ENCODE assay signal across 22 mouse cellular contexts in genomic region chr11:79288278-79288843, GRCm38 (mm10). TPM values are rescaled to one million over a fixed set of nuclear protein-coding genes. Genes with fewer than 3 reads are reported as not detected.
DNase-seq lines count a peak whose midpoint lies in the region; ATAC-seq and TF ChIP-seq lines count a peak whose summit lies in the region.
"Had no signal": no experiment of that assay in that cellular context is flagged by ENCODE, and none has a peak within 500 bp of the region (broad histone marks: within the 10 kb centered on the region; RNA-seq: fewer than 3 reads in every experiment).

No protein-coding gene starts in this region.

- no peak for TF ChIP-seq POLR2A in heart, adult 2 months (IDR thresholded peaks at IDR 0.05; ENCODE audit: insufficient read depth, low read depth, low read length)

- H3K4me1 ChIP-seq in heart, embryonic 10.5 days = peaks cover 34% of the 10 kb centered on the region
- peaks cover 7% of the 10 kb centered on the region for H3K4me1 ChIP-seq in heart, adult 2 months (ENCODE audit: control insufficient read depth, insufficient read depth, low read length)
- peaks cover 39% of the 10 kb centered on the region for H3K4me1 ChIP-seq in kidney, postnatal 0 days (replicated peaks; ENCODE audit: insufficient read depth, low read length)
- peaks cover 3% of the 10 kb centered on the region; the same call in 1 of the 2 replicates for H3K4me1 ChIP-seq in stomach, embryonic 14.5 days (ENCODE audit: control insufficient read depth, insufficient read depth, low read length)
- no peaks in the 10 kb centered on the region for H3K4me1 ChIP-seq in stomach, postnatal 0 days (replicated peaks; ENCODE audit: control insufficient read depth, insufficient read depth)
- no peaks in the 10 kb centered on the region for H3K4me1 ChIP-seq in forebrain, embryonic 15.5 days
- H3K4me1 ChIP-seq in hindbrain, postnatal 0 days (ENCODE audit: insufficient read depth, low read length) = no peaks in the 10 kb centered on the region

- H3K4me2 ChIP-seq in kidney, postnatal 0 days (ENCODE audit: low read length) = no peak overlapping the region
- no peak overlapping the region for H3K4me2 ChIP-seq in stomach, embryonic 14.5 days (replicated peaks; ENCODE audit: low read depth, low read length)
- no peak overlapping the region for H3K4me2 ChIP-seq in stomach, postnatal 0 days (replicated peaks; ENCODE audit: low read depth)
- H3K4me2 ChIP-seq in forebrain, embryonic 15.5 days (replicated peaks) = no peak overlapping the region
- no peak overlapping the region for H3K4me2 ChIP-seq in hindbrain, postnatal 0 days (ENCODE audit: low read depth, low read length)

- WGBS in heart, embryonic 10.5 days = 77% methylated on average over 7 of the region's 7 CpGs
- 87% methylated on average over 7 of the region's 7 CpGs for WGBS in heart, adult 2 months
- 23% methylated on average over 7 of the region's 7 CpGs for WGBS in kidney, postnatal 0 days
- 52% methylated on average over 7 of the region's 7 CpGs for WGBS in stomach, embryonic 14.5 days
- 55% methylated on average over 7 of the region's 7 CpGs for WGBS in stomach, postnatal 0 days
- 84% methylated on average over 7 of the region's 7 CpGs for WGBS in forebrain, embryonic 15.5 days
- 78% methylated on average over 7 of the region's 7 CpGs for WGBS in hindbrain, postnatal 0 days

- ATAC-seq in kidney, postnatal 0 days (replicated peaks; ENCODE audit: low FRiP score, low read depth) = peak; percentile 47
- no peak for ATAC-seq in stomach, embryonic 14.5 days (ENCODE audit: insufficient number of reproducible peaks, insufficient read depth, low FRiP score, low read depth)
- no peak for ATAC-seq in stomach, postnatal 0 days (ENCODE audit: low FRiP score, low TSS enrichment)
- ATAC-seq in forebrain, embryonic 15.5 days (replicated peaks) = no peak
- ATAC-seq in hindbrain, postnatal 0 days = no peak

- no peak for TF ChIP-seq EP300 in heart, adult 2 months (IDR thresholded peaks at IDR 0.05; ENCODE audit: insufficient read depth, low read depth, low read length)
- TF ChIP-seq EP300 in stomach, postnatal 0 days (optimal IDR thresholded peaks at IDR 0.05) = no peak

- peaks cover 2% of the 10 kb centered on the region; the same call in 1 of the 2 replicates for H3K9me3 ChIP-seq in heart, embryonic 10.5 days
- no peaks in the 10 kb centered on the region for H3K9me3 ChIP-seq in kidney, postnatal 0 days (replicated peaks; ENCODE audit: low read length)
- no peaks in the 10 kb centered on the region for H3K9me3 ChIP-seq in stomach, embryonic 14.5 days (ENCODE audit: control insufficient read depth, low read depth, low read length)
- no peaks in the 10 kb centered on the region for H3K9me3 ChIP-seq in stomach, postnatal 0 days (ENCODE audit: control insufficient read depth, low read length)
- no peaks in the 10 kb centered on the region for H3K9me3 ChIP-seq in forebrain, embryonic 15.5 days
- H3K9me3 ChIP-seq in hindbrain, postnatal 0 days (ENCODE audit: low read length) = no peaks in the 10 kb centered on the region

- H3K4me3 ChIP-seq in heart, embryonic 10.5 days = no peak overlapping the region
- H3K4me3 ChIP-seq in heart, adult 2 months = no peak overlapping the region
- no peak overlapping the region for H3K4me3 ChIP-seq in kidney, postnatal 0 days (replicated peaks; ENCODE audit: low read depth, low read length)
- H3K4me3 ChIP-seq in stomach, embryonic 14.5 days (ENCODE audit: low read depth, low read length) = no peak overlapping the region
- H3K4me3 ChIP-seq in stomach, postnatal 0 days (ENCODE audit: low read depth, low read length) = no peak overlapping the region
- no peak overlapping the region for H3K4me3 ChIP-seq in forebrain, embryonic 15.5 days
- H3K4me3 ChIP-seq in hindbrain, postnatal 0 days (ENCODE audit: low read length) = no peak overlapping the region
- H3K4me3 ChIP-seq: embryonic facial prominence, embryonic 10.5 days had no signal

- intact Hi-C loops in heart, adult 2 months (cut with DNase I) = loop anchor here (2.0 kb wide), 1 partner anchor 34 kb away; the partner anchor contains the start of gene Wsb1

- H3K9ac ChIP-seq in heart, adult 2 months (ENCODE audit: low read depth, low read length) = no peak overlapping the region
- no peak overlapping the region for H3K9ac ChIP-seq in kidney, postnatal 0 days (ENCODE audit: low read depth, low read length)
- no peak overlapping the region for H3K9ac ChIP-seq in stomach, embryonic 14.5 days (replicated peaks; ENCODE audit: low read depth, low read length)
- H3K9ac ChIP-seq in stomach, postnatal 0 days (ENCODE audit: low read length) = no peak overlapping the region
- no peak overlapping the region for H3K9ac ChIP-seq in forebrain, embryonic 15.5 days (replicated peaks)
- no peak overlapping the region for H3K9ac ChIP-seq in hindbrain, postnatal 0 days (replicated peaks; ENCODE audit: low read length)
- H3K9ac ChIP-seq: liver, embryonic 14.5 days had no signal

- no peaks in the 10 kb centered on the region for H3K36me3 ChIP-seq in heart, embryonic 10.5 days
- no peaks in the 10 kb centered on the region for H3K36me3 ChIP-seq in heart, adult 2 months (ENCODE audit: control insufficient read depth, insufficient read depth, low read length)
- no peaks in the 10 kb centered on the region for H3K36me3 ChIP-seq in kidney, postnatal 0 days (ENCODE audit: insufficient read depth, low read length)
- no peaks in the 10 kb centered on the region for H3K36me3 ChIP-seq in stomach, embryonic 14.5 days (ENCODE audit: control insufficient read depth, insufficient read depth, low read length)
- no peaks in the 10 kb centered on the region for H3K36me3 ChIP-seq in stomach, postnatal 0 days (ENCODE audit: control insufficient read depth, insufficient read depth, low read length)
- H3K36me3 ChIP-seq in forebrain, embryonic 15.5 days = no peaks in the 10 kb centered on the region
- no peaks in the 10 kb centered on the region for H3K36me3 ChIP-seq in hindbrain, postnatal 0 days (ENCODE audit: insufficient read depth, low read length)
- H3K36me3 ChIP-seq: embryonic facial prominence, embryonic 10.5 days had no signal

- H3K27ac ChIP-seq in heart, embryonic 10.5 days = peak overlapping the region; percentile 42
- H3K27ac ChIP-seq in heart, adult 2 months = no peak overlapping the region; the same call in 1 of the 2 replicates
- peak overlapping the region; percentile 65 for H3K27ac ChIP-seq in kidney, postnatal 0 days
- H3K27ac ChIP-seq in stomach, embryonic 14.5 days (ENCODE audit: low read length) = peak overlapping the region; percentile 39; the same call in 1 of the 2 replicates
- H3K27ac ChIP-seq in stomach, postnatal 0 days (replicated peaks) = no peak overlapping the region
- H3K27ac ChIP-seq in forebrain, embryonic 15.5 days (replicated peaks) = no peak overlapping the region
- H3K27ac ChIP-seq in hindbrain, postnatal 0 days = no peak overlapping the region
- H3K27ac ChIP-seq: embryonic facial prominence, embryonic 10.5 days; liver, embryonic 14.5 days had no signal

- TF ChIP-seq CTCF in heart, adult 2 months (IDR thresholded peaks at IDR 0.05) = no peak
- TF ChIP-seq CTCF in kidney, postnatal 0 days (IDR thresholded peaks at IDR 0.05; ENCODE audit: low read depth) = no peak
- TF ChIP-seq CTCF in stomach, postnatal 0 days (IDR thresholded peaks at IDR 0.05; ENCODE audit: low read depth) = no peak
- no peak for TF ChIP-seq CTCF in hindbrain, postnatal 0 days (IDR thresholded peaks at IDR 0.05; ENCODE audit: low read depth)

- DNase-seq in heart, embryonic 10.5 days (ENCODE audit: low spot score) = no peak
- no peak for DNase-seq in heart, adult 2 months
- DNase-seq in kidney, postnatal 0 days (ENCODE audit: low spot score) = peak; percentile 93
- DNase-seq in kidney, postnatal 25 days = no peak
- DNase-seq in stomach, postnatal 0 days (ENCODE audit: low spot score) = no peak
- DNase-seq in hindbrain, postnatal 0 days (ENCODE audit: low spot score) = no peak
- DNase-seq: cerebellum, adult 11-12 months; cerebellum, postnatal 36 days; right cerebral cortex, adult 18-20 months; thymus, postnatal 36 days had no signal

- H3K79me2 ChIP-seq in heart, adult 2 months (replicated peaks; ENCODE audit: control insufficient read depth, insufficient read depth, low read length) = no peaks in the 10 kb centered on the region

- no peaks in the 10 kb centered on the region for H3K27me3 ChIP-seq in heart, embryonic 10.5 days (ENCODE audit: insufficient read depth, poor library complexity, severe bottlenecking)
- H3K27me3 ChIP-seq in heart, adult 2 months (ENCODE audit: control insufficient read depth, insufficient read depth, low read length) = no peaks in the 10 kb centered on the region
- no peaks in the 10 kb centered on the region for H3K27me3 ChIP-seq in kidney, postnatal 0 days (ENCODE audit: insufficient read depth, low read length)
- H3K27me3 ChIP-seq in stomach, embryonic 14.5 days (ENCODE audit: control insufficient read depth, insufficient read depth, low read length) = no peaks in the 10 kb centered on the region
- H3K27me3 ChIP-seq in stomach, postnatal 0 days (ENCODE audit: control insufficient read depth, insufficient read depth, low read length) = no peaks in the 10 kb centered on the region
- H3K27me3 ChIP-seq in forebrain, embryonic 15.5 days = no peaks in the 10 kb centered on the region
- no peaks in the 10 kb centered on the region for H3K27me3 ChIP-seq in hindbrain, postnatal 0 days (ENCODE audit: insufficient read depth, low read length)
- H3K27me3 ChIP-seq: CH12.LX; megakaryocyte, embryonic 14.5 days had no signal

RNA-seq across cellular contexts. Expression of gene Gm9964, which starts 8.3 kb away (rescaled TPM):
- polyA plus RNA-seq in heart, embryonic 10.5 days (2016; fragmentation: Nextera tagmentation; extraction: Ambion mirVana) = 0.21 TPM in 1 of 2 replicates, not detected in the other
- under 1 TPM in 1 of 2 experiments, not detected in 1; 0.43 TPM for total RNA-seq in heart, adult 2 months (2021)
- polyA plus RNA-seq in heart, adult 2 months (2012; rRNA removed) = not detected in 2 replicates
- not detected in 2 replicates for polyA plus RNA-seq in kidney, postnatal 0 days (2015; fragmentation: Nextera tagmentation; extraction: Ambion mirVana)
- polyA plus RNA-seq in stomach, embryonic 14.5 days (2014; fragmentation: Nextera tagmentation; extraction: Ambion mirVana) = not detected in 2 replicates
- polyA plus RNA-seq in stomach, postnatal 0 days (2015; fragmentation: Nextera tagmentation; extraction: Ambion mirVana) = not detected in 2 replicates
- not detected in 2 replicates for polyA plus RNA-seq in forebrain, embryonic 15.5 days (2015; fragmentation: Nextera tagmentation; extraction: Ambion mirVana)
- not detected in 2 replicates for total RNA-seq in hindbrain, postnatal 0 days (2014; rRNA removed)
- polyA plus RNA-seq in hindbrain, postnatal 0 days (2015; fragmentation: Nextera tagmentation; extraction: Ambion mirVana) = not detected in 2 replicates
- total RNA-seq: CH12.LX; midbrain, postnatal 0 days; neutrophil, adult 5-6 weeks had no signal
- polyA plus RNA-seq: brain, embryonic 14.5 days; embryonic facial prominence, embryonic 10.5 days; heart, embryonic 14.5 days; hindbrain, embryonic 11.5 days; intestine, postnatal 0 days; liver, embryonic 14.5 days had no signal

RNA-seq across cellular contexts. Expression of gene Wsb1, which starts 33.9 kb away (rescaled TPM):
- polyA plus RNA-seq in heart, embryonic 10.5 days (2016; fragmentation: Nextera tagmentation; extraction: Ambion mirVana) = 169 and 203 TPM in 2 replicates
- 10 to 100 TPM; 11.3 to 16.3 TPM for total RNA-seq in heart, adult 2 months (2021)
- polyA plus RNA-seq in heart, adult 2 months (2012; rRNA removed) = 19.0 and 36.4 TPM in 2 replicates
- 265 and 274 TPM in 2 replicates for polyA plus RNA-seq in kidney, postnatal 0 days (2015; fragmentation: Nextera tagmentation; extraction: Ambion mirVana)
- polyA plus RNA-seq in stomach, embryonic 14.5 days (2014; fragmentation: Nextera tagmentation; extraction: Ambion mirVana) = 302 and 323 TPM in 2 replicates
- polyA plus RNA-seq in stomach, postnatal 0 days (2015; fragmentation: Nextera tagmentation; extraction: Ambion mirVana) = 53.6 and 56.6 TPM in 2 replicates
- polyA plus RNA-seq in forebrain, embryonic 15.5 days (2015; fragmentation: Nextera tagmentation; extraction: Ambion mirVana) = 438 and 470 TPM in 2 replicates
- 202 and 216 TPM in 2 replicates for total RNA-seq in hindbrain, postnatal 0 days (2014; rRNA removed)
- 202 and 245 TPM in 2 replicates for polyA plus RNA-seq in hindbrain, postnatal 0 days (2015; fragmentation: Nextera tagmentation; extraction: Ambion mirVana)

RNA-seq across cellular contexts. Expression of gene Nf1, which starts 51.1 kb away (rescaled TPM):
- polyA plus RNA-seq in heart, embryonic 10.5 days (2016; fragmentation: Nextera tagmentation; extraction: Ambion mirVana) = 4.1 and 5.1 TPM in 2 replicates
- 10 to 100 TPM; 30.5 to 30.9 TPM for total RNA-seq in heart, adult 2 months (2021)
- polyA plus RNA-seq in heart, adult 2 months (2012; rRNA removed) = 8.5 and 13.5 TPM in 2 replicates
- 8.2 and 9.5 TPM in 2 replicates for polyA plus RNA-seq in kidney, postnatal 0 days (2015; fragmentation: Nextera tagmentation; extraction: Ambion mirVana)
- polyA plus RNA-seq in stomach, embryonic 14.5 days (2014; fragmentation: Nextera tagmentation; extraction: Ambion mirVana) = 14.5 and 16.9 TPM in 2 replicates
- polyA plus RNA-seq in stomach, postnatal 0 days (2015; fragmentation: Nextera tagmentation; extraction: Ambion mirVana) = 2.6 and 3.2 TPM in 2 replicates
- 5.9 and 6.4 TPM in 2 replicates for polyA plus RNA-seq in forebrain, embryonic 15.5 days (2015; fragmentation: Nextera tagmentation; extraction: Ambion mirVana)
- 68.4 and 73.6 TPM in 2 replicates for total RNA-seq in hindbrain, postnatal 0 days (2014; rRNA removed)
- polyA plus RNA-seq in hindbrain, postnatal 0 days (2015; fragmentation: Nextera tagmentation; extraction: Ambion mirVana) = 7.3 and 8.7 TPM in 2 replicates

Comparison
In these comparisons a context has a peak if more than half of its experiments do, and no peak if none do; other contexts are left out.
1. H3K27ac ChIP-seq: peak in heart, embryonic 10.5 days (single experiment), kidney, postnatal 0 days (single experiment) and stomach, embryonic 14.5 days (single experiment); none in heart, adult 2 months (single experiment), stomach, postnatal 0 days (single experiment), forebrain, embryonic 15.5 days (single experiment) and hindbrain, postnatal 0 days (single experiment).